Mouse (Mus musculus): ENCODE results near the gene Mesp2.

The Mesp2 gene

GRCm38 (mm10) chr7:79861794-79862193 is 51.3 kb downstream of the Mesp2 start:
- no peak for DNase-seq (ENCODE audit: low read depth, low spot score)
